Mouse (Mus musculus) limb, embryonic 14.5 days (tissue): Measurements from ENCODE around the gene Olfr1288. TPM values are rescaled to one million over a fixed set of nuclear protein-coding genes. Genes with fewer than 3 reads are reported as not detected.

ENCODE experiments used
- ATAC-seq: fragments of 200-750 bp; cut with Nextera tagmentation; 2 replicates; pipeline ENCODE4 v1.8.0; 2017; ENCODE audit warnings: low read depth, moderate number of reproducible peaks, moderate TSS enrichment; ENCODE audit not compliant: low FRiP score
- DNase-seq: peaks from one replicate; pipeline ENCODE4 v3.0.0-alpha.2; 2015; ENCODE audit warnings: low spot score
- H3K27ac ChIP-seq: fragments of 300-500 bp; sonication (generic); replicated peaks from 2 replicates; pipeline ENCODE4 v1.5.1; 2014; ENCODE audit warnings: low read depth, mild to moderate bottlenecking, low read length, moderate library complexity, mixed read lengths
- H3K27me3 ChIP-seq: fragments of 300-500 bp; sonication (generic); 2 replicates; pipeline ENCODE4 v1.6.1; 2014; ENCODE audit warnings: low read length, mixed read lengths; ENCODE audit not compliant: control insufficient read depth, insufficient read depth
- H3K36me3 ChIP-seq: fragments of 300-500 bp; sonication (generic); 2 replicates; pipeline ENCODE4 v1.6.1; 2014; ENCODE audit warnings: mild to moderate bottlenecking, low read length, moderate library complexity, mixed read lengths; ENCODE audit not compliant: control insufficient read depth, insufficient read depth
- H3K4me1 ChIP-seq: fragments of 300-500 bp; sonication (generic); 2 replicates; pipeline ENCODE4 v1.6.1; 2014; ENCODE audit warnings: antibody characterized with exemption, low read length, mixed read lengths; ENCODE audit not compliant: control insufficient read depth, insufficient read depth
- H3K4me2 ChIP-seq: fragments of 300-500 bp; sonication (generic); replicated peaks from 2 replicates; pipeline ENCODE4 v1.6.1; 2014; ENCODE audit warnings: low read depth, mild to moderate bottlenecking, low read length, moderate library complexity; ENCODE audit not compliant: severe bottlenecking
- H3K4me3 ChIP-seq: fragments of 300-500 bp; sonication (generic); replicated peaks from 2 replicates; pipeline ENCODE4 v1.5.1; 2014; ENCODE audit warnings: low read length
- H3K9ac ChIP-seq: fragments of 300-500 bp; sonication (generic); 2 replicates; pipeline ENCODE4 v1.6.1; 2014; ENCODE audit warnings: mild to moderate bottlenecking, low read depth, low read length, moderate library complexity; ENCODE audit not compliant: severe bottlenecking
- H3K9me3 ChIP-seq: fragments of 300-500 bp; sonication (generic); 2 replicates; pipeline ENCODE4 v1.6.1; 2016; ENCODE audit warnings: low read length; ENCODE audit not compliant: control insufficient read depth
- POLR2A ChIP-seq: fragments of 200-500 bp; IDR thresholded peaks from 2 replicates; pipeline ENCODE4 v1.8.0; 2012; ENCODE audit warnings: inconsistent platforms, mild to moderate bottlenecking, moderate library complexity, borderline replicate concordance; ENCODE audit not compliant: insufficient read depth, insufficient read length; ENCODE audit errors: extremely low read depth
- WGBS: fragments of 180-500 bp; shearing (Covaris S2); extraction: QIAGEN DNeasy Blood & Tissue Kit; methylation state at CpG from one replicate; pipeline ENCODE4 v1.1.7; 2014; 5-methylcytosine and 5-hydroxymethylcytosine counted together
- polyA plus RNA-seq, 2 experiments: library from polyadenylated mRNA; depleted of rRNA in 1 of 2; stranded (reverse) in 1 of 2; unstranded in 1 of 2; fragments of >200 nt; fragmentation: Nextera tagmentation in 1 of 2; extraction: Ambion mirVana in 1 of 2; gene quantifications; 2 replicates each; pipeline versions ENCODE4 v1.2.1 to v1.2.3; 2012 to 2014

Gene Olfr1288
- polyA plus RNA-seq, 2 experiments = not detected

- TF ChIP-seq POLR2A = no peak
- Histone ChIP-seq H3K4me2 (no peak overlapping the region), H3K4me3 (no peak overlapping the region), H3K36me3 (no peaks in the 10 kb centered on the region), H3K27me3 (no peaks in the 10 kb centered on the region), H3K27ac (no peak overlapping the region), H3K4me1 (no peaks in the 10 kb centered on the region), H3K9me3 (no peaks in the 10 kb centered on the region), H3K9ac (no peak overlapping the region)
- WGBS = 89% methylated on average over 10 of the region's 10 CpGs
- DNase-seq = no peak
- no peak for ATAC-seq
Observed at GRCm38 (mm10) chr2:111517451-111517850, 43.5 kb downstream of the Olfr1288 start.

DNA sequence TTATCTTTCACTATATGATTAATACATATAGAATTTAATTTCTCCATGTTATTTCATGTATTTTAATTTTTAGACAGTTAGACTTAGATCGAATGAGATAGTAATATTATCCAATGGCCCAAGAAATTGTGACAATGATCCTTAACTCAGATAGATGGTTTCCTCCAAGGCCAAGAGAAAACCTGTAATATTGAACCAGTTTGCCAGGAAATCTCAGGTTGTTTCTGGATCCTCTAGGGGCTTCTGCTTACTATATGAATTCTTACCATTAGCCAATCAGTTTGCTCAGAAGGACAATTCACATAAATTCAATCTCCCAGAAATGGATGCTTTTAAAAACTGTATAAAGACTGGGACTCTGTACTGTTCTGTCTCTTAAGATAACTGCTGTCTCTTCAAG, 51.0 kb downstream of the Olfr1288 start, which contains the start of gene Olfr1293-ps:
TSS of gene Olfr1293-ps (plus strand) at position 301 of the 400 bp plus-strand sequence.
- 86% methylated on average over 1 of the region's 1 CpGs for WGBS
- no peak for TF ChIP-seq POLR2A
- ATAC-seq = no peak

More for the DNA sequence above, 51.0 kb downstream of the Olfr1288 start, which contains the start of gene Olfr1293-ps:
- no peak for DNase-seq
- H3K27ac ChIP-seq = no peak within 1 kb of the TSS
- H3K36me3 ChIP-seq = no peaks in the 10 kb centered on the region
- no peak within 1 kb of the TSS for H3K4me3 ChIP-seq
- H3K9me3 ChIP-seq = no peaks in the 10 kb centered on the region
- H3K4me1 ChIP-seq = no peaks in the 10 kb centered on the region
- H3K27me3 ChIP-seq = no peaks in the 10 kb centered on the region
- H3K4me2 ChIP-seq = no peak within 1 kb of the TSS
- H3K9ac ChIP-seq = no peak within 1 kb of the TSS

Other genes with a start within 250 kb of the Olfr1288 start
- gene 4930430A15Rik, start 244.5 kb upstream of the Olfr1288 start, polyA plus RNA-seq (2012; rRNA removed) = not detected in 2 replicates
- not detected in 2 replicates for gene 4930430A15Rik, start 244.5 kb upstream of the Olfr1288 start, polyA plus RNA-seq (2014; fragmentation: Nextera tagmentation; extraction: Ambion mirVana)
- not detected in 2 replicates for gene Olfr1275, start 238.8 kb upstream of the Olfr1288 start, polyA plus RNA-seq (2012; rRNA removed)
- gene Olfr1275, start 238.8 kb upstream of the Olfr1288 start, polyA plus RNA-seq (2014; fragmentation: Nextera tagmentation; extraction: Ambion mirVana) = not detected in 2 replicates
- gene Olfr1276, start 219.6 kb upstream of the Olfr1288 start, polyA plus RNA-seq (2012; rRNA removed) = not detected in 2 replicates
- gene Olfr1276, start 219.6 kb upstream of the Olfr1288 start, polyA plus RNA-seq (2014; fragmentation: Nextera tagmentation; extraction: Ambion mirVana) = not detected in 2 replicates
- not detected in 2 replicates for gene Olfr1277, start 200.0 kb upstream of the Olfr1288 start, polyA plus RNA-seq (2012; rRNA removed)
- not detected in 2 replicates for gene Olfr1277, start 200.0 kb upstream of the Olfr1288 start, polyA plus RNA-seq (2014; fragmentation: Nextera tagmentation; extraction: Ambion mirVana)
- not detected in 2 replicates for gene Olfr1278, start 184.0 kb upstream of the Olfr1288 start, polyA plus RNA-seq (2012; rRNA removed)
- gene Olfr1278, start 184.0 kb upstream of the Olfr1288 start, polyA plus RNA-seq (2014; fragmentation: Nextera tagmentation; extraction: Ambion mirVana) = not detected in 2 replicates
- not detected in 2 replicates for gene Olfr1279, start 173.5 kb upstream of the Olfr1288 start, polyA plus RNA-seq (2012; rRNA removed)
- gene Olfr1279, start 173.5 kb upstream of the Olfr1288 start, polyA plus RNA-seq (2014; fragmentation: Nextera tagmentation; extraction: Ambion mirVana) = not detected in 2 replicates
- not detected in 2 replicates for gene Olfr1280, start 160.1 kb upstream of the Olfr1288 start, polyA plus RNA-seq (2012; rRNA removed)
- gene Olfr1280, start 160.1 kb upstream of the Olfr1288 start, polyA plus RNA-seq (2014; fragmentation: Nextera tagmentation; extraction: Ambion mirVana) = not detected in 2 replicates
- not detected in 2 replicates for gene Olfr1281, start 147.6 kb upstream of the Olfr1288 start, polyA plus RNA-seq (2012; rRNA removed)
- not detected in 2 replicates for gene Olfr1281, start 147.6 kb upstream of the Olfr1288 start, polyA plus RNA-seq (2014; fragmentation: Nextera tagmentation; extraction: Ambion mirVana)
- not detected in 2 replicates for gene Olfr1282, start 138.0 kb upstream of the Olfr1288 start, polyA plus RNA-seq (2012; rRNA removed)
- gene Olfr1282, start 138.0 kb upstream of the Olfr1288 start, polyA plus RNA-seq (2014; fragmentation: Nextera tagmentation; extraction: Ambion mirVana) = not detected in 2 replicates
- gene Olfr1283, start 107.3 kb upstream of the Olfr1288 start, polyA plus RNA-seq (2012; rRNA removed) = not detected in 2 replicates
- not detected in 2 replicates for gene Olfr1283, start 107.3 kb upstream of the Olfr1288 start, polyA plus RNA-seq (2014; fragmentation: Nextera tagmentation; extraction: Ambion mirVana)
- not detected in 2 replicates for gene Olfr1284, start 98.6 kb upstream of the Olfr1288 start, polyA plus RNA-seq (2012; rRNA removed)
- not detected in 2 replicates for gene Olfr1284, start 98.6 kb upstream of the Olfr1288 start, polyA plus RNA-seq (2014; fragmentation: Nextera tagmentation; extraction: Ambion mirVana)
- gene Olfr1286, start 51.0 kb upstream of the Olfr1288 start, polyA plus RNA-seq (2012; rRNA removed) = not detected in 2 replicates
- not detected in 2 replicates for gene Olfr1286, start 51.0 kb upstream of the Olfr1288 start, polyA plus RNA-seq (2014; fragmentation: Nextera tagmentation; extraction: Ambion mirVana)
- gene Olfr1287, start 25.0 kb upstream of the Olfr1288 start, polyA plus RNA-seq (2012; rRNA removed) = not detected in 2 replicates
- gene Olfr1287, start 25.0 kb upstream of the Olfr1288 start, polyA plus RNA-seq (2014; fragmentation: Nextera tagmentation; extraction: Ambion mirVana) = not detected in 2 replicates
- not detected in 2 replicates for gene Olfr1289, start 6.7 kb downstream of the Olfr1288 start, polyA plus RNA-seq (2012; rRNA removed)
- not detected in 2 replicates for gene Olfr1289, start 6.7 kb downstream of the Olfr1288 start, polyA plus RNA-seq (2014; fragmentation: Nextera tagmentation; extraction: Ambion mirVana)
- gene Olfr1290, start 19.7 kb downstream of the Olfr1288 start, polyA plus RNA-seq (2012; rRNA removed) = not detected in 2 replicates
- not detected in 2 replicates for gene Olfr1290, start 19.7 kb downstream of the Olfr1288 start, polyA plus RNA-seq (2014; fragmentation: Nextera tagmentation; extraction: Ambion mirVana)
- not detected in 2 replicates for gene Olfr1291-ps1, start 23.1 kb downstream of the Olfr1288 start, polyA plus RNA-seq (2012; rRNA removed)
- gene Olfr1291-ps1, start 23.1 kb downstream of the Olfr1288 start, polyA plus RNA-seq (2014; fragmentation: Nextera tagmentation; extraction: Ambion mirVana) = not detected in 2 replicates
- not detected in 2 replicates for gene Olfr1293-ps, start 51.1 kb downstream of the Olfr1288 start, polyA plus RNA-seq (2012; rRNA removed)
- gene Olfr1293-ps, start 51.1 kb downstream of the Olfr1288 start, polyA plus RNA-seq (2014; fragmentation: Nextera tagmentation; extraction: Ambion mirVana) = not detected in 2 replicates
- gene Olfr1294, start 66.2 kb downstream of the Olfr1288 start, polyA plus RNA-seq (2012; rRNA removed) = not detected in 2 replicates
- gene Olfr1294, start 66.2 kb downstream of the Olfr1288 start, polyA plus RNA-seq (2014; fragmentation: Nextera tagmentation; extraction: Ambion mirVana) = not detected in 2 replicates
- not detected in 2 replicates for gene Olfr1295, start 95.6 kb downstream of the Olfr1288 start, polyA plus RNA-seq (2012; rRNA removed)
- gene Olfr1295, start 95.6 kb downstream of the Olfr1288 start, polyA plus RNA-seq (2014; fragmentation: Nextera tagmentation; extraction: Ambion mirVana) = not detected in 2 replicates
- gene Olfr1297, start 152.4 kb downstream of the Olfr1288 start, polyA plus RNA-seq (2012; rRNA removed) = not detected in 2 replicates
- not detected in 2 replicates for gene Olfr1297, start 152.4 kb downstream of the Olfr1288 start, polyA plus RNA-seq (2014; fragmentation: Nextera tagmentation; extraction: Ambion mirVana)
- gene Olfr1298, start 175.1 kb downstream of the Olfr1288 start, polyA plus RNA-seq (2012; rRNA removed) = not detected in 2 replicates
- not detected in 2 replicates for gene Olfr1298, start 175.1 kb downstream of the Olfr1288 start, polyA plus RNA-seq (2014; fragmentation: Nextera tagmentation; extraction: Ambion mirVana)
- not detected in 2 replicates for gene Olfr1299, start 187.3 kb downstream of the Olfr1288 start, polyA plus RNA-seq (2012; rRNA removed)
- gene Olfr1299, start 187.3 kb downstream of the Olfr1288 start, polyA plus RNA-seq (2014; fragmentation: Nextera tagmentation; extraction: Ambion mirVana) = not detected in 2 replicates